Mouse (Mus musculus) kidney, adult 2 months (tissue): ENCODE data around the gene Olfr971.
"Not testable (repeated sequence)": the region's sequence is repeated elsewhere in the genome, so short reads cannot be mapped to it uniquely, and the experiment has no call there.

Experiments
- CTCF ChIP-seq: fragments of 200-500 bp; conservative IDR thresholded peaks from 2 replicates; pipeline ENCODE4 v1.5.1; 2011; ENCODE audit warnings: low read depth, mild to moderate bottlenecking, control low read depth, low read length, moderate library complexity, mixed read lengths; ENCODE audit not compliant: insufficient read depth, insufficient read length
- POLR2A ChIP-seq: fragments of 200-500 bp; IDR thresholded peaks from one replicate; pipeline ENCODE4 v1.6.1; 2011; ENCODE audit warnings: low read depth, low read length, control low read depth

DNA sequence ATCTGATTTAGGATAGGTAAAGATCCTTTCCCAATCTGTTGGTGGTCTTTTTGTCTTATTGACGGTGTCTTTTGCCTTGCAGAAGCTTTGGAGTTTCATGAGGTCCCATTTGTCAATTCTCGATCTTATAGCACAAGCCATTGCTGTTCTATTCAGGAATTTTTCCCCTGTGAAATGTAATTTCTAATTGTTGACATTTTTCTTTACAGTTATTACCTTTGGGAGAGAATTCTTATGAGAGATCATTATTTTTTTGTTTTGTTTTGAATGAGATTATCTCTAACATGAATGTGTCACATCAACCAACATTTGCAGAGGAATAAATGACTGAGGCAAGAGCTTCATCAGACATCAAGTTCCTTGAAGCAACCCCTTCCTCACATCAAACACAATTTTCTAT lies at the start of gene Olfr971:
- not testable (repeated sequence) for TF ChIP-seq CTCF, POLR2A
